Mouse (Mus musculus) liver, embryonic 11.5 days (tissue): ENCODE results near the gene Etnppl. TPM values are rescaled to one million over a fixed set of nuclear protein-coding genes. Genes with fewer than 3 reads are reported as not detected.
A peak's percentile ranks its signal among the peaks of the same experiment; 100 is the strongest.

ENCODE experiments used
- ATAC-seq: fragments of 200-750 bp; cut with Nextera tagmentation; replicated peaks from 2 replicates; pipeline ENCODE4 v1.8.0; 2017; ENCODE audit warnings: moderate number of reproducible peaks, mild to moderate bottlenecking, moderate TSS enrichment, moderate library complexity; ENCODE audit not compliant: low FRiP score
- DNase-seq: peaks from one replicate; pipeline ENCODE4 v3.0.0-alpha.2; 2017; ENCODE audit warnings: low spot score
- H3K27ac ChIP-seq: fragments of 300-500 bp; sonication (generic); 2 replicates; pipeline ENCODE4 v1.5.1; 2014; ENCODE audit warnings: mild to moderate bottlenecking, low read depth, low read length, control low read depth
- H3K27me3 ChIP-seq: fragments of 300-500 bp; sonication (generic); replicated peaks from 2 replicates; pipeline ENCODE4 v1.6.1; 2014; ENCODE audit warnings: low read length, mixed read lengths; ENCODE audit not compliant: control insufficient read depth, insufficient read depth
- H3K36me3 ChIP-seq: fragments of 300-500 bp; sonication (generic); 2 replicates; pipeline ENCODE4 v1.6.1; 2014; ENCODE audit warnings: mild to moderate bottlenecking, low read length, moderate library complexity, mixed read lengths; ENCODE audit not compliant: control insufficient read depth, insufficient read depth
- H3K4me1 ChIP-seq: fragments of 300-500 bp; sonication (generic); replicated peaks from 2 replicates; pipeline ENCODE4 v1.6.1; 2014; ENCODE audit warnings: low read length, mixed read lengths; ENCODE audit not compliant: control insufficient read depth, insufficient read depth
- H3K4me2 ChIP-seq: fragments of 300-500 bp; sonication (generic); 2 replicates; pipeline ENCODE4 v1.6.1; 2014; ENCODE audit warnings: mild to moderate bottlenecking, control low read depth, moderate library complexity
- H3K4me3 ChIP-seq: fragments of 300-500 bp; sonication (generic); 2 replicates; pipeline ENCODE4 v1.5.1; 2014; ENCODE audit warnings: low read depth, low read length, control low read depth
- H3K9ac ChIP-seq: fragments of 300-500 bp; sonication (generic); 2 replicates; pipeline ENCODE4 v1.6.1; 2014; ENCODE audit warnings: low read depth, low read length, control low read depth
- H3K9me3 ChIP-seq: fragments of 300-500 bp; sonication (generic); 2 replicates; pipeline ENCODE4 v1.6.1; 2016; ENCODE audit warnings: low read length, inconsistent platforms, mixed read lengths; ENCODE audit not compliant: control insufficient read depth
- WGBS: fragments of 180-500 bp; shearing (Covaris S2); extraction: QIAGEN DNeasy Blood & Tissue Kit; methylation state at CpG from one replicate; pipeline ENCODE4 v1.1.7; 2014; 5-methylcytosine and 5-hydroxymethylcytosine counted together
- polyA plus RNA-seq: library from polyadenylated mRNA; unstranded; fragments of >200 nt; fragmentation: Nextera tagmentation; extraction: Ambion mirVana; gene quantifications from 2 replicates; pipeline ENCODE4 v1.2.1, GENCODE M21; 2014

Etnppl gene
- polyA plus RNA-seq, 1 experiment from 2014 or later = not detected

- H3K36me3 ChIP-seq = no peaks in the 10 kb centered on the region
- H3K9me3 ChIP-seq = no peaks in the 10 kb centered on the region
- H3K4me1 ChIP-seq = no peaks in the 10 kb centered on the region
- H3K4me2 ChIP-seq = no peak overlapping the region
- no peaks in the 10 kb centered on the region for H3K27me3 ChIP-seq
- H3K9ac ChIP-seq = no peak overlapping the region
- no peak overlapping the region for H3K27ac ChIP-seq
- DNase-seq (no peak), ATAC-seq (no peak)
- no peak overlapping the region for H3K4me3 ChIP-seq
- WGBS = 79% methylated on average over 11 of the region's 11 CpGs
Measured at GRCm38 (mm10) chr3:130646110-130646810, 29.0 kb downstream of the Etnppl start.

- H3K9me3 ChIP-seq = no peaks in the 10 kb centered on the region
- H3K4me3 ChIP-seq = no peak overlapping the region
- no peaks in the 10 kb centered on the region for H3K27me3 ChIP-seq
- H3K27ac ChIP-seq = no peak overlapping the region
- no peaks in the 10 kb centered on the region for H3K4me1 ChIP-seq
- WGBS = 47% methylated on average over 6 of the region's 6 CpGs
- no peak overlapping the region for H3K9ac ChIP-seq
- H3K36me3 ChIP-seq = no peaks in the 10 kb centered on the region
- no peak overlapping the region for H3K4me2 ChIP-seq
- no peak for DNase-seq
- no peak for ATAC-seq
Measured at GRCm38 (mm10) chr3:130649569-130649968, 32.3 kb downstream of the Etnppl start.

- Histone ChIP-seq H3K4me1 (0 out of 2 replicates have a peak, but pooled peaks cover 2% of the 10 kb centered on the region), H3K27ac (no peak overlapping the region), H3K4me3 (no peak overlapping the region), H3K36me3 (no peaks in the 10 kb centered on the region), H3K27me3 (no peaks in the 10 kb centered on the region), H3K4me2 (no peak overlapping the region), H3K9me3 (no peaks in the 10 kb centered on the region), H3K9ac (no peak overlapping the region)
- DNase-seq (no peak), ATAC-seq (no peak; the same call in 1 of the 2 replicates)
- WGBS = 31% methylated on average over 6 of the region's 6 CpGs
Measured at GRCm38 (mm10) chr3:130660619-130661018, 43.4 kb downstream of the Etnppl start.

- Histone ChIP-seq H3K36me3 (no peaks in the 10 kb centered on the region), H3K4me3 (no peak overlapping the region), H3K27ac (no peak overlapping the region), H3K27me3 (no peaks in the 10 kb centered on the region), H3K4me2 (no peak overlapping the region), H3K9me3 (no peaks in the 10 kb centered on the region), H3K4me1 (0 out of 2 replicates have a peak, but pooled peaks cover 2% of the 10 kb centered on the region), H3K9ac (no peak overlapping the region)
- DNase-seq (no peak), ATAC-seq (no peak)
- 92% methylated on average over 3 of the region's 3 CpGs for WGBS
Measured at GRCm38 (mm10) chr3:130662496-130662895, 45.2 kb downstream of the Etnppl start.

- H3K27ac ChIP-seq = no peak overlapping the region
- ATAC-seq (no peak), DNase-seq (peak; percentile 18)
- H3K4me1 ChIP-seq = no peaks in the 10 kb centered on the region
- no peaks in the 10 kb centered on the region for H3K27me3 ChIP-seq
- H3K9ac ChIP-seq = no peak overlapping the region
- H3K4me3 ChIP-seq = no peak overlapping the region
- 74% methylated on average over 14 of the region's 14 CpGs for WGBS
- no peaks in the 10 kb centered on the region for H3K36me3 ChIP-seq
- H3K4me2 ChIP-seq = no peak overlapping the region
- H3K9me3 ChIP-seq = no peaks in the 10 kb centered on the region
Measured at GRCm38 (mm10) chr3:130671291-130671690, 54.0 kb downstream of the Etnppl start.

- DNase-seq = no peak
Measured at GRCm38 (mm10) chr3:130677671-130678460, 60.6 kb downstream of the Etnppl start.

GRCm38 (mm10) chr3:130681226-130681625 is 64.0 kb downstream of the Etnppl start:
- no peak overlapping the region for H3K4me3 ChIP-seq
- H3K27ac ChIP-seq = no peak overlapping the region
- H3K9ac ChIP-seq = no peak overlapping the region
- no peaks in the 10 kb centered on the region for H3K4me1 ChIP-seq
- H3K27me3 ChIP-seq = no peaks in the 10 kb centered on the region
- no peaks in the 10 kb centered on the region for H3K36me3 ChIP-seq
- WGBS = 82% methylated on average over 2 of the region's 2 CpGs
- ATAC-seq = no peak
- DNase-seq = no peak
- H3K4me2 ChIP-seq = no peak overlapping the region
- no peaks in the 10 kb centered on the region for H3K9me3 ChIP-seq

More at GRCm38 (mm10) chr3:130677671-130678460, 60.6 kb downstream of the Etnppl start:
- H3K9ac ChIP-seq = no peak overlapping the region
- no peak overlapping the region for H3K4me2 ChIP-seq
- H3K27ac ChIP-seq = no peak overlapping the region
- WGBS = 89% methylated on average over 19 of the region's 19 CpGs
- H3K36me3 ChIP-seq = no peaks in the 10 kb centered on the region
- H3K27me3 ChIP-seq = no peaks in the 10 kb centered on the region
- no peak overlapping the region for H3K4me3 ChIP-seq
- H3K4me1 ChIP-seq = no peaks in the 10 kb centered on the region
- H3K9me3 ChIP-seq = no peaks in the 10 kb centered on the region
- no peak for ATAC-seq

- H3K9me3 ChIP-seq = no peaks in the 10 kb centered on the region
- H3K4me1 ChIP-seq = no peaks in the 10 kb centered on the region
- H3K4me2 ChIP-seq = no peak overlapping the region
- 83% methylated on average over 9 of the region's 9 CpGs for WGBS
- DNase-seq = no peak
- no peak overlapping the region for H3K9ac ChIP-seq
- no peak for ATAC-seq
- no peak overlapping the region for H3K4me3 ChIP-seq
- H3K27me3 ChIP-seq = no peaks in the 10 kb centered on the region
- no peaks in the 10 kb centered on the region for H3K36me3 ChIP-seq
- H3K27ac ChIP-seq = no peak overlapping the region
Measured at GRCm38 (mm10) chr3:130682183-130682582, 64.9 kb downstream of the Etnppl start.
